Mouse (Mus musculus): ENCODE measurements around the gene Fgf5. TPM values are rescaled to one million over a fixed set of nuclear protein-coding genes. Genes with fewer than 3 reads are reported as not detected.
A peak's percentile ranks its signal among the peaks of the same experiment; 100 is the strongest.

The Fgf5 gene
- under 1 TPM; 0.84 to 0.87 TPM for total RNA-seq (2021)
- long read RNA-seq, experiment 1, partial matches to known transcripts, result 0 of 2 reads
- long read RNA-seq, experiment 1, other reads (novel, unspliced or antisense), result 0 of 2 reads
- long read RNA-seq, experiment 2, partial matches to known transcripts, result 0 of 2 reads
- long read RNA-seq, experiment 2, other reads (novel, unspliced or antisense), result 0 of 2 reads

- peak; percentile 34 for DNase-seq
Observed at GRCm38 (mm10) chr5:98253838-98254821, at the start of gene Fgf5. Gene Fgf5 (plus strand): TSS chr5:98254184.

- DNase-seq, result no peak
Observed at GRCm38 (mm10) chr5:98212501-98212900, 41.5 kb upstream of the Fgf5 start.

GRCm38 (mm10) chr5:98221956-98222355 lies 32.0 kb upstream of the Fgf5 start:
- no peak for DNase-seq

- DNase-seq, result no peak
Observed at GRCm38 (mm10) chr5:98226710-98227109, 27.3 kb upstream of the Fgf5 start.

- no peak for DNase-seq
Observed at GRCm38 (mm10) chr5:98229456-98229855, 24.5 kb upstream of the Fgf5 start.

- DNase-seq, result no peak
Observed at GRCm38 (mm10) chr5:98238466-98238865, 15.5 kb upstream of the Fgf5 start.

GRCm38 (mm10) chr5:98241322-98241829 lies 12.6 kb upstream of the Fgf5 start:
- DNase-seq, result no peak

GRCm38 (mm10) chr5:98245303-98245702 lies 8.7 kb upstream of the Fgf5 start:
- no peak for DNase-seq

- no peak for DNase-seq
Observed at GRCm38 (mm10) chr5:98245976-98246375, 8.0 kb upstream of the Fgf5 start.

GRCm38 (mm10) chr5:98246826-98247225 lies 7.2 kb upstream of the Fgf5 start:
- DNase-seq, result no peak

GRCm38 (mm10) chr5:98247516-98247915 lies 6.5 kb upstream of the Fgf5 start:
- no peak for DNase-seq

- DNase-seq, result no peak
Observed at GRCm38 (mm10) chr5:98253147-98253546, 837 bp upstream of the Fgf5 start.

GRCm38 (mm10) chr5:98255176-98255575 lies 1.2 kb downstream of the Fgf5 start:
- DNase-seq, result no peak

GRCm38 (mm10) chr5:98255760-98256490 lies 1.9 kb downstream of the Fgf5 start:
- no peak for DNase-seq

- no peak for DNase-seq
Observed at GRCm38 (mm10) chr5:98275318-98275818, 21.4 kb downstream of the Fgf5 start.

- no peak for DNase-seq
Observed at GRCm38 (mm10) chr5:98281993-98282392, 28.0 kb downstream of the Fgf5 start.

- no peak for DNase-seq
Observed at GRCm38 (mm10) chr5:98283696-98284478, 29.9 kb downstream of the Fgf5 start.

- DNase-seq, result no peak
Observed at GRCm38 (mm10) chr5:98290642-98291041, 36.7 kb downstream of the Fgf5 start.

GRCm38 (mm10) chr5:98292388-98293048 lies 38.5 kb downstream of the Fgf5 start:
- DNase-seq, result no peak

GRCm38 (mm10) chr5:98293049-98293715 lies 39.2 kb downstream of the Fgf5 start:
- DNase-seq, result no peak
